Comparison of ENCODE assay signal across 8 mouse cellular contexts in the genomic region with DNA sequence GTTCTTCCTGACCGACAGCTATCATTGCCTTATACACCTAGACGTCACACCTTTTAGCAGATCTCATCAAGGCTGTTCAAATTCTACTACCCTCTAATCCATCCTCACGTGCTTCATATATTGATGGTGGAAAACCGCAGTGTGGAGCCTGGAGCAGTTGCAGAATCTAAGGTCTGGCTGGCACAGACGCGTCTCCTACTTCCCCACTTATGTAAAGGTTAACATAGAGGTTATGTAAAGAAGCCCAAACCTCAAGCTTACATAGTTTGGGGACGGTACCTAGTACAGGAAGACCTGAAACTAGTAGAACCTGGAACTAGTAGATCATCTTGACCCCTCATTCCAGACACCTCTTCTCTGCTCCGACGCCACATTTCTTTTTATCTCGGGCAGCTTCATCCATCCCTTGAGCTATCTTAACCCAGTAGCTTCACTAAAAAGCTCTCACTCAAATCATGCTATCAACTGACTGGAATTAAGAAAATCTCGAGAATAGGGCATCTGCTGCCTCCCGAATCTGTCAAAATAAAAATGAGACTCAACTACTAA. TPM values are rescaled to one million over a fixed set of nuclear protein-coding genes. Genes with fewer than 3 reads are reported as not detected.
DNase-seq lines count a peak whose midpoint lies in the region; ATAC-seq and TF ChIP-seq lines count a peak whose summit lies in the region.

No protein-coding gene starts in this region.

- H3K9ac ChIP-seq in heart, embryonic 13.5 days = peak overlapping the region; percentile 86
- peak overlapping the region; percentile 79 for H3K9ac ChIP-seq in forebrain, embryonic 11.5 days (ENCODE audit: low read length)
- peak overlapping the region; percentile 69 for H3K9ac ChIP-seq in limb, embryonic 15.5 days
- H3K9ac ChIP-seq in stomach, embryonic 14.5 days (replicated peaks; ENCODE audit: low read depth, low read length) = peak overlapping the region; percentile 64

- intact Hi-C loops in heart, postnatal 10 days (cut with DNase I) = no loop called here

- ATAC-seq in heart, embryonic 13.5 days (ENCODE audit: extremely low read depth, insufficient number of reproducible peaks, low FRiP score, low TSS enrichment) = 0 out of 2 replicates have a peak, but pooled peaks have one; percentile 31
- peak; percentile 18 for ATAC-seq in forebrain, embryonic 11.5 days (replicated peaks; ENCODE audit: low FRiP score)
- ATAC-seq in limb, embryonic 15.5 days (ENCODE audit: insufficient number of reproducible peaks, low FRiP score, low TSS enrichment, low read depth) = no peak
- peak; percentile 53; the same call in 1 of the 2 replicates for ATAC-seq in stomach, embryonic 14.5 days (ENCODE audit: insufficient number of reproducible peaks, insufficient read depth, low FRiP score, low read depth)

- peaks cover 10% of the 10 kb centered on the region for H3K36me3 ChIP-seq in heart, embryonic 13.5 days
- peaks cover 22% of the 10 kb centered on the region for H3K36me3 ChIP-seq in E14TG2a.4 (ENCODE audit: insufficient read depth, low read length)
- no peaks in the 10 kb centered on the region for H3K36me3 ChIP-seq in forebrain, embryonic 11.5 days (ENCODE audit: control insufficient read depth, insufficient read depth, low read length)
- peaks cover 10% of the 10 kb centered on the region for H3K36me3 ChIP-seq in limb, embryonic 15.5 days
- H3K36me3 ChIP-seq in stomach, embryonic 14.5 days (ENCODE audit: control insufficient read depth, insufficient read depth, low read length) = no peaks in the 10 kb centered on the region

- peak overlapping the region; percentile 81 for H3K4me2 ChIP-seq in heart, embryonic 13.5 days
- H3K4me2 ChIP-seq in forebrain, embryonic 11.5 days (ENCODE audit: low read depth, low read length, severe bottlenecking) = peak overlapping the region; percentile 47
- H3K4me2 ChIP-seq in limb, embryonic 15.5 days = peak overlapping the region; percentile 70
- H3K4me2 ChIP-seq in stomach, embryonic 14.5 days (replicated peaks; ENCODE audit: low read depth, low read length) = peak overlapping the region; percentile 59

- no peak for TF ChIP-seq CTCF in E14TG2a.4 (conservative IDR thresholded peaks at IDR 0.05; ENCODE audit: low read length)

- no peak for DNase-seq in heart, postnatal 10 days
- no peak for DNase-seq in forebrain, embryonic 11.5 days (ENCODE audit: low spot score)
- no peak for DNase-seq in thymus, postnatal 36 days
- no peak for DNase-seq in gastrocnemius, postnatal 4 days (ENCODE audit: low spot score in 2 of 2)

- H3K4me3 ChIP-seq in heart, embryonic 13.5 days = peak overlapping the region; percentile 86
- peak overlapping the region; percentile 94 for H3K4me3 ChIP-seq in E14TG2a.4 (replicated peaks; ENCODE audit: low read length)
- H3K4me3 ChIP-seq in forebrain, embryonic 11.5 days (ENCODE audit: low read depth, low read length) = peak overlapping the region; percentile 65
- H3K4me3 ChIP-seq in limb, embryonic 15.5 days = peak overlapping the region; percentile 79
- peak overlapping the region; percentile 78 for H3K4me3 ChIP-seq in stomach, embryonic 14.5 days (ENCODE audit: low read depth, low read length)

- peaks cover 14% of the 10 kb centered on the region for H3K4me1 ChIP-seq in heart, embryonic 13.5 days
- peaks cover 11% of the 10 kb centered on the region for H3K4me1 ChIP-seq in E14TG2a.4 (replicated peaks; ENCODE audit: low read depth, low read length)
- H3K4me1 ChIP-seq in forebrain, embryonic 11.5 days (replicated peaks; ENCODE audit: control insufficient read depth, insufficient read depth, low read length) = peaks cover 5% of the 10 kb centered on the region; the same call in 1 of the 2 replicates
- H3K4me1 ChIP-seq in limb, embryonic 15.5 days = peaks cover 8% of the 10 kb centered on the region; the same call in 1 of the 2 replicates
- H3K4me1 ChIP-seq in stomach, embryonic 14.5 days (ENCODE audit: control insufficient read depth, insufficient read depth, low read length) = 0 out of 2 replicates have a peak, but pooled peaks cover 4% of the 10 kb centered on the region

- no peaks in the 10 kb centered on the region for H3K9me3 ChIP-seq in heart, embryonic 13.5 days
- no peaks in the 10 kb centered on the region for H3K9me3 ChIP-seq in E14TG2a.4 (ENCODE audit: low read length)
- no peaks in the 10 kb centered on the region for H3K9me3 ChIP-seq in forebrain, embryonic 11.5 days (ENCODE audit: control insufficient read depth, low read length)
- H3K9me3 ChIP-seq in limb, embryonic 15.5 days = no peaks in the 10 kb centered on the region
- H3K9me3 ChIP-seq in stomach, embryonic 14.5 days (ENCODE audit: control insufficient read depth, low read depth, low read length) = no peaks in the 10 kb centered on the region

- H3K27ac ChIP-seq in heart, embryonic 13.5 days (replicated peaks) = peak overlapping the region; percentile 89
- peak overlapping the region; percentile 88 for H3K27ac ChIP-seq in forebrain, embryonic 11.5 days (ENCODE audit: low read depth, low read length)
- peak overlapping the region; percentile 89 for H3K27ac ChIP-seq in limb, embryonic 15.5 days
- peak overlapping the region; percentile 76; the same call in 1 of the 2 replicates for H3K27ac ChIP-seq in stomach, embryonic 14.5 days (ENCODE audit: low read length)

- WGBS in heart, embryonic 13.5 days = 12% methylated on average over 12 of the region's 12 CpGs
- WGBS in forebrain, embryonic 11.5 days = 12% methylated on average over 12 of the region's 12 CpGs
- WGBS in limb, embryonic 15.5 days = 7% methylated on average over 12 of the region's 12 CpGs
- WGBS in stomach, embryonic 14.5 days = 10% methylated on average over 12 of the region's 12 CpGs

- no peaks in the 10 kb centered on the region for H3K27me3 ChIP-seq in heart, embryonic 13.5 days (replicated peaks)
- H3K27me3 ChIP-seq in E14TG2a.4 (ENCODE audit: insufficient read depth, low read length) = no peaks in the 10 kb centered on the region
- no peaks in the 10 kb centered on the region for H3K27me3 ChIP-seq in forebrain, embryonic 11.5 days (ENCODE audit: control insufficient read depth, insufficient read depth, low read length)
- H3K27me3 ChIP-seq in limb, embryonic 15.5 days = no peaks in the 10 kb centered on the region
- no peaks in the 10 kb centered on the region for H3K27me3 ChIP-seq in stomach, embryonic 14.5 days (ENCODE audit: control insufficient read depth, insufficient read depth, low read length)

RNA-seq across cellular contexts. Expression of a gene that starts 0.5 kb away (rescaled TPM):
- polyA plus RNA-seq in heart, embryonic 13.5 days (2015; fragmentation: Nextera tagmentation; extraction: Ambion mirVana) = 24.4 and 27.5 TPM in 2 replicates
- 10 to 100 TPM; 13.3 to 13.6 TPM for total RNA-seq in heart, postnatal 10 days (2021)
- 47.2 and 50.3 TPM in 2 replicates for polyA plus RNA-seq in forebrain, embryonic 11.5 days (2014; fragmentation: Nextera tagmentation; extraction: Ambion mirVana)
- polyA plus RNA-seq in limb, embryonic 15.5 days (2015; fragmentation: Nextera tagmentation; extraction: Ambion mirVana) = 31.9 and 34.2 TPM in 2 replicates
- 32.2 and 36.7 TPM in 2 replicates for polyA plus RNA-seq in stomach, embryonic 14.5 days (2014; fragmentation: Nextera tagmentation; extraction: Ambion mirVana)
- total RNA-seq in gastrocnemius, postnatal 4 days (2021) = 10 to 100 TPM; 11.3 to 13.2 TPM

RNA-seq across cellular contexts. Expression of a gene that starts 40.9 kb away (rescaled TPM):
- polyA plus RNA-seq in heart, embryonic 13.5 days (2015; fragmentation: Nextera tagmentation; extraction: Ambion mirVana) = 0.05 TPM in 1 of 2 replicates, not detected in the other
- under 1 TPM; 0.32 to 0.41 TPM for total RNA-seq in heart, postnatal 10 days (2021)
- 0.69 and 1.2 TPM in 2 replicates for polyA plus RNA-seq in forebrain, embryonic 11.5 days (2014; fragmentation: Nextera tagmentation; extraction: Ambion mirVana)
- 1.6 and 3.1 TPM in 2 replicates for polyA plus RNA-seq in limb, embryonic 15.5 days (2015; fragmentation: Nextera tagmentation; extraction: Ambion mirVana)
- polyA plus RNA-seq in stomach, embryonic 14.5 days (2014; fragmentation: Nextera tagmentation; extraction: Ambion mirVana) = 1.1 and 1.3 TPM in 2 replicates
- total RNA-seq in gastrocnemius, postnatal 4 days (2021) = 1 to 10 TPM; 3.3 to 3.8 TPM
